Mouse (Mus musculus) midbrain, embryonic 13.5 days (tissue): ENCODE measurements around the gene Hils1. TPM values are rescaled to one million over a fixed set of nuclear protein-coding genes. Genes with fewer than 3 reads are reported as not detected.

Experiments used
- ATAC-seq: fragments of 200-750 bp; cut with Nextera tagmentation; 2 replicates; pipeline ENCODE4 v1.8.0; 2017; ENCODE audit warnings: mild to moderate bottlenecking, moderate TSS enrichment, moderate library complexity
- H3K27ac ChIP-seq: fragments of 300-500 bp; sonication (generic); 2 replicates; pipeline ENCODE4 v1.5.1; 2015; ENCODE audit warnings: inconsistent platforms, mild to moderate bottlenecking, moderate library complexity
- H3K27me3 ChIP-seq: fragments of 300-500 bp; sonication (generic); 2 replicates; pipeline ENCODE4 v1.6.1; 2015; ENCODE audit warnings: mild to moderate bottlenecking, inconsistent platforms
- H3K36me3 ChIP-seq: fragments of 300-500 bp; sonication (generic); 2 replicates; pipeline ENCODE4 v1.6.1; 2015; ENCODE audit warnings: mild to moderate bottlenecking, inconsistent platforms
- H3K4me1 ChIP-seq: fragments of 300-500 bp; sonication (generic); replicated peaks from 2 replicates; pipeline ENCODE4 v1.6.1; 2015; ENCODE audit warnings: inconsistent platforms
- H3K4me2 ChIP-seq: fragments of 300-500 bp; sonication (generic); replicated peaks from 2 replicates; pipeline ENCODE4 v1.6.1; 2015; ENCODE audit warnings: moderate library complexity, mild to moderate bottlenecking, inconsistent platforms
- H3K4me3 ChIP-seq: fragments of 300-500 bp; sonication (generic); replicated peaks from 2 replicates; pipeline ENCODE4 v1.5.1; 2015; ENCODE audit warnings: mild to moderate bottlenecking, inconsistent platforms
- H3K9ac ChIP-seq: fragments of 300-500 bp; sonication (generic); replicated peaks from 2 replicates; pipeline ENCODE4 v1.6.1; 2015; ENCODE audit warnings: mild to moderate bottlenecking, inconsistent platforms
- H3K9me3 ChIP-seq: fragments of 300-500 bp; sonication (generic); 2 replicates; pipeline ENCODE4 v1.6.1; 2016; ENCODE audit warnings: mild to moderate bottlenecking, inconsistent platforms
- WGBS: fragments of 180-500 bp; shearing (Covaris S2); methylation state at CpG from one replicate; pipeline ENCODE4 v1.1.7; 2015; 5-methylcytosine and 5-hydroxymethylcytosine counted together
- polyA plus RNA-seq: library from polyadenylated mRNA; unstranded; fragments of >200 nt; fragmentation: Nextera tagmentation; extraction: Ambion mirVana; gene quantifications from 2 replicates; pipeline ENCODE4 v1.2.1, GENCODE M21; 2015

Gene Hils1
- polyA plus RNA-seq: not detected in 2 replicates

GRCm38 (mm10) chr11:94967419-94967818 lies at the start of gene Hils1:
Gene Hils1, plus strand, starts transcription at chr11:94967593.
- H3K27ac ChIP-seq: no peak within 1 kb of the TSS
- H3K4me1 ChIP-seq: peaks cover 7% of the 10 kb centered on the region
- H3K36me3 ChIP-seq: no peaks in the 10 kb centered on the region
- no peaks in the 10 kb centered on the region for H3K9me3 ChIP-seq
- H3K27me3 ChIP-seq: no peaks in the 10 kb centered on the region
- no peak within 1 kb of the TSS for H3K4me3 ChIP-seq
- no peak within 1 kb of the TSS for H3K4me2 ChIP-seq
- ATAC-seq: no peak
- 55% methylated on average over 4 of the region's 4 CpGs for WGBS
- H3K9ac ChIP-seq: no peak within 1 kb of the TSS

- Histone ChIP-seq H3K9me3 (no peaks in the 10 kb centered on the region), H3K27ac (no peak overlapping the region), H3K9ac (no peak overlapping the region), H3K4me1 (peaks cover 10% of the 10 kb centered on the region), H3K36me3 (no peaks in the 10 kb centered on the region), H3K27me3 (no peaks in the 10 kb centered on the region), H3K4me3 (no peak overlapping the region), H3K4me2 (no peak overlapping the region)
- 87% methylated on average over 6 of the region's 6 CpGs for WGBS
- ATAC-seq: no peak
These were observed 49.7 kb upstream of the Hils1 start for GRCm38 (mm10) chr11:94917717-94918116.

- Histone ChIP-seq H3K27me3 (no peaks in the 10 kb centered on the region), H3K9ac (no peak overlapping the region), H3K4me3 (no peak overlapping the region), H3K36me3 (no peaks in the 10 kb centered on the region), H3K4me1 (0 out of 2 replicates have a peak, but pooled peaks cover 4% of the 10 kb centered on the region), H3K9me3 (no peaks in the 10 kb centered on the region), H3K4me2 (no peak overlapping the region), H3K27ac (no peak overlapping the region)
- no peak for ATAC-seq
- 65% methylated on average over 6 of the region's 6 CpGs for WGBS
These were observed 46.4 kb upstream of the Hils1 start for GRCm38 (mm10) chr11:94920996-94921401.

GRCm38 (mm10) chr11:94924977-94925376 lies 42.4 kb upstream of the Hils1 start:
- H3K9ac ChIP-seq: no peak overlapping the region
- ATAC-seq: no peak
- no peak overlapping the region for H3K27ac ChIP-seq
- no peak overlapping the region for H3K4me3 ChIP-seq
- no peaks in the 10 kb centered on the region for H3K36me3 ChIP-seq
- no peaks in the 10 kb centered on the region for H3K27me3 ChIP-seq
- H3K4me1 ChIP-seq: peaks cover 15% of the 10 kb centered on the region
- WGBS: 95% methylated on average over 4 of the region's 4 CpGs
- no peak overlapping the region for H3K4me2 ChIP-seq
- no peaks in the 10 kb centered on the region for H3K9me3 ChIP-seq

- 82% methylated on average over 11 of the region's 11 CpGs for WGBS
- H3K27ac ChIP-seq: no peak overlapping the region
- H3K9ac ChIP-seq: no peak overlapping the region
- H3K36me3 ChIP-seq: no peaks in the 10 kb centered on the region
- peaks cover 15% of the 10 kb centered on the region for H3K4me1 ChIP-seq
- H3K4me2 ChIP-seq: no peak overlapping the region
- no peak overlapping the region for H3K4me3 ChIP-seq
- no peaks in the 10 kb centered on the region for H3K27me3 ChIP-seq
- H3K9me3 ChIP-seq: no peaks in the 10 kb centered on the region
- no peak for ATAC-seq
These were observed 41.0 kb upstream of the Hils1 start for GRCm38 (mm10) chr11:94926431-94926830.

GRCm38 (mm10) chr11:94927771-94928291 lies 39.6 kb upstream of the Hils1 start:
- WGBS: 27% methylated on average over 5 of the region's 5 CpGs

GRCm38 (mm10) chr11:94928820-94929219 lies 38.6 kb upstream of the Hils1 start:
- WGBS: 7% methylated on average over 12 of the region's 13 CpGs
- Histone ChIP-seq H3K9ac (no peak overlapping the region), H3K27me3 (peaks cover 21% of the 10 kb centered on the region), H3K4me2 (peak overlapping the region; percentile 9; the same call in 1 of the 2 replicates), H3K9me3 (no peaks in the 10 kb centered on the region), H3K27ac (peak overlapping the region; percentile 62; the same call in 1 of the 2 replicates), H3K4me1 (peaks cover 18% of the 10 kb centered on the region), H3K36me3 (no peaks in the 10 kb centered on the region), H3K4me3 (no peak overlapping the region)
- peak; percentile 81 for ATAC-seq

More at GRCm38 (mm10) chr11:94927771-94928291, 39.6 kb upstream of the Hils1 start:
- Histone ChIP-seq H3K9ac (no peak overlapping the region; the same call in 1 of the 2 replicates), H3K27me3 (peaks cover 11% of the 10 kb centered on the region), H3K27ac (no peak overlapping the region), H3K4me3 (no peak overlapping the region), H3K4me1 (peaks cover 15% of the 10 kb centered on the region), H3K36me3 (no peaks in the 10 kb centered on the region), H3K4me2 (no peak overlapping the region), H3K9me3 (no peaks in the 10 kb centered on the region)
- no peak for ATAC-seq

- Histone ChIP-seq H3K9me3 (no peaks in the 10 kb centered on the region), H3K9ac (no peak overlapping the region), H3K27me3 (peaks cover 29% of the 10 kb centered on the region), H3K4me1 (peaks cover 19% of the 10 kb centered on the region), H3K4me3 (no peak overlapping the region), H3K27ac (no peak overlapping the region), H3K36me3 (no peaks in the 10 kb centered on the region), H3K4me2 (no peak overlapping the region)
- 51% methylated on average over 9 of the region's 9 CpGs for WGBS
- ATAC-seq: no peak
These were observed 37.8 kb upstream of the Hils1 start for GRCm38 (mm10) chr11:94929599-94929998.

- H3K27ac ChIP-seq: no peak overlapping the region
- peaks cover 19% of the 10 kb centered on the region for H3K4me1 ChIP-seq
- H3K4me3 ChIP-seq: no peak overlapping the region
- WGBS: 60% methylated on average over 4 of the region's 4 CpGs
- no peak overlapping the region for H3K4me2 ChIP-seq
- no peak overlapping the region for H3K9ac ChIP-seq
- H3K36me3 ChIP-seq: no peaks in the 10 kb centered on the region
- ATAC-seq: no peak
- no peaks in the 10 kb centered on the region for H3K9me3 ChIP-seq
- peaks cover 35% of the 10 kb centered on the region for H3K27me3 ChIP-seq
These were observed 37.2 kb upstream of the Hils1 start for GRCm38 (mm10) chr11:94930151-94930550.

- no peak overlapping the region for H3K4me2 ChIP-seq
- H3K27me3 ChIP-seq: peaks cover 66% of the 10 kb centered on the region
- H3K27ac ChIP-seq: no peak overlapping the region
- 16% methylated on average over 8 of the region's 8 CpGs for WGBS
- no peak overlapping the region for H3K9ac ChIP-seq
- H3K4me1 ChIP-seq: peaks cover 32% of the 10 kb centered on the region
- no peaks in the 10 kb centered on the region for H3K36me3 ChIP-seq
- no peak overlapping the region for H3K4me3 ChIP-seq
- no peak for ATAC-seq
- H3K9me3 ChIP-seq: no peaks in the 10 kb centered on the region
These were observed 33.8 kb upstream of the Hils1 start for GRCm38 (mm10) chr11:94933584-94933983.

GRCm38 (mm10) chr11:94934526-94934925 lies 32.9 kb upstream of the Hils1 start:
- ATAC-seq: no peak
- Histone ChIP-seq H3K4me3 (no peak overlapping the region), H3K9me3 (no peaks in the 10 kb centered on the region), H3K27ac (no peak overlapping the region), H3K4me2 (no peak overlapping the region), H3K36me3 (no peaks in the 10 kb centered on the region), H3K27me3 (peaks cover 73% of the 10 kb centered on the region), H3K4me1 (peaks cover 23% of the 10 kb centered on the region), H3K9ac (no peak overlapping the region)
- 44% methylated on average over 11 of the region's 11 CpGs for WGBS

- Histone ChIP-seq H3K9ac (no peak within 1 kb of the TSS), H3K4me1 (peaks cover 23% of the 10 kb centered on the region), H3K4me2 (peak within 1 kb of the TSS; percentile 53), H3K27ac (no peak within 1 kb of the TSS), H3K4me3 (peak within 1 kb of the TSS; percentile 25), H3K36me3 (no peaks in the 10 kb centered on the region), H3K9me3 (no peaks in the 10 kb centered on the region), H3K27me3 (peaks cover 85% of the 10 kb centered on the region)
- 21% methylated on average over 19 of the region's 19 CpGs for WGBS
- no peak for ATAC-seq
These were observed 31.3 kb upstream of the Hils1 start, which contains the start of gene Col1a1 for GRCm38 (mm10) chr11:94936045-94936444. Gene Col1a1, plus strand, starts transcription at chr11:94936224.

- ATAC-seq: peak; percentile 76
- 1% methylated on average over 17 of the region's 17 CpGs for WGBS
- Histone ChIP-seq H3K27ac (no peak overlapping the region), H3K4me1 (peaks cover 23% of the 10 kb centered on the region), H3K9ac (no peak overlapping the region), H3K9me3 (no peaks in the 10 kb centered on the region), H3K4me2 (peak overlapping the region; percentile 53), H3K27me3 (peaks cover 89% of the 10 kb centered on the region), H3K36me3 (no peaks in the 10 kb centered on the region), H3K4me3 (peak overlapping the region; percentile 25)
These were observed 30.5 kb upstream of the Hils1 start for GRCm38 (mm10) chr11:94936851-94937295.
